Mouse (Mus musculus) ES-Bruce4 (cell line): ENCODE data around the gene Tshz2.

Experiments used
- CTCF ChIP-seq: IDR thresholded peaks from one replicate; pipeline ENCODE4 v1.8.1; 2011; ENCODE audit warnings: low read depth, low read length
- POLR2A ChIP-seq: IDR thresholded peaks from one replicate; pipeline ENCODE4 v1.8.1; 2011; ENCODE audit warnings: low read length; ENCODE audit not compliant: insufficient read depth

DNA sequence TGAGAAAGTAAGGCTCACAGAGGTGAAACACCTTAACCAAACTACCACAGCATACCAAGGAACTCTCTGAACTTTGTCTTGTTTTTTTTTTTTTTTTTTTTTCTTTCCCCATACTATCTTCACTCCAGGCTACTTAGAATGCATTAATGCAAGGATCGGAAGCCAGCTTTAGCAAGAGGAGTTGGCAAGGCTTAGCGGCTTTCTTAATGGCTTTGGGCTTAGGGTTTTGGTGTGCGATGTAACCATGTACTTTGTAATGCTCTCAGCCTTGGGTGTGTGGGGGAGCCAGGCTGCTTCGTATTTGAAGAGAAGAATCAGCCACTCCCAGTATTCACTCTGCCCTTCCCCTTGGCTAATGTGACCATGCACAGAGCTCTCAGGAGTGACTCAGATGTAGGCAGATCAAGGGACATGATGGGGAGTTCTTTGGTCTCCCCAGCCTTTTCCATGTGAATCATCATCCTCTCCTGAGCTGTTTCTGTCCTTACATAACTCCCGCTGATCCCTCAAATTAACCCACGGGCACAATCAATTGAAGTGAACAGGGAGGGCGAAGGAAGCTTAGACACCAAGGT, 204.3 kb downstream of the Tshz2 start:
- TF ChIP-seq POLR2A (no peak), CTCF (no peak)
